Mouse (Mus musculus): ENCODE results near the gene Prkx.
A peak's percentile ranks its signal among the peaks of the same experiment; 100 is the strongest.

Gene Prkx

DNA sequence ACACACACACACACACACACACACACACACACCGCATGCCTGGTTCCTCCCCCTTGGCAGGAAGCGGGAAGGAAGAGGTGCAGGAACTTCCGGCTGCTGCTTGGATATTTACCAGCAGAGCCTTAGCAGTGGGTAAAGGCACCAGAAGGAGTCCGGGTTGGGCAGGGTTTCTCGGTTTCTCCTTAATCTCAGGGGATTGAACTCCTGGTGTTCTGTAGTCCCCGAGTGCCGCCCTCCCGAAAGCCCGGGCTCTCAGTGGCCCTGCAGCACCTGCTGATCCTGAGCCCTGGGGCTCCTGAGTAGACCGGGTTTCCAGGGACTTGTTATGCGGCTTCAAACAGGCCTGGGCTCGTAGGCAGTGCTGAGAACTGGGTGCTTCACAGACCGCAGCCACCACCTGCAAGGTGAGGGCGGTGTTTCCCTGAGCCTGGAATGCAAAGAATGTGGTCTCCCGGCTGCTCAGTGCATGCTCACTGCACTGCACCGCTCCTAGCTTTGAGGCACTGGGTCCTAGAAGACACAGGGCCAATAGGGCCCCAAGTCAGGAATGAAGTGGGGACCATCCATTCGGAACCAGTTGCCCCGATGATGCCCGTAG is at the start of gene Prkx:
TSS of gene Prkx (minus strand) at position 41 of the 598 bp plus-strand sequence.
- peak in 1 of 2 experiments; percentile 12 for DNase-seq (ENCODE audit: low spot score in 2 of 2)

- no peak for DNase-seq (ENCODE audit: low spot score in 2 of 2)
These were observed 16.0 kb upstream of the Prkx start for GRCm38 (mm10) chrX:77812031-77812430.

DNA sequence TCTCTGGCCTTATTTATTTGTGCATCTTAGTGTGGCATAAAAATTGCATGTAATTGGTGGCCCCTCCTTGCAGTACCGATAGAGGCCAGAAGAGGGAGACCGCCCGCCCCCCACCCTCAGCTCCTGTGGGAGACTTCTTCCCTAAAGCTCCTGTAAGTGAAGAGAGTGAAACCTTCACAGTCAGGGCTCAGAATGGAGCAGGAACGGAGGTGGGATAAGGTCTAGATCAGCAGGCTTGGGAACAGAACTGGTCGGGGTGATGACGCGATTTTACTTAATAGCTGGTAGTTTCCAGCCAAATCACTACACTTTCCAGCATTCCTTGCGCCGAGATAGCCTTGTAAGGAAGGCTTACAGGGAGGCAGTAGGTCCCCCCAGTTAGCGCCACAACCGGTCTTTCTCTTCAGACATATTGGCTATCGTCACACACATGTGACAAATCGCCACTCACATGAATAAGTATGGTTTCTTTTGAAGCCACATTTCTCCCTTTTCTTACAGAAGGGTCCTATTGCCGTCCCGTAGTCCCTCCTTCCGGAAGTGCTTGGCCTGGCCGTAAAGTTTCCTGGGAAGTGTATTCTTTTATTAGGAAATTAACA is 14.6 kb upstream of the Prkx start:
- peak; percentile 28 to 58 for DNase-seq (ENCODE audit: low spot score in 2 of 2)

- DNase-seq (ENCODE audit: low spot score in 2 of 2), result no peak
These were observed 12.5 kb upstream of the Prkx start for GRCm38 (mm10) chrX:77808602-77809001.

DNA sequence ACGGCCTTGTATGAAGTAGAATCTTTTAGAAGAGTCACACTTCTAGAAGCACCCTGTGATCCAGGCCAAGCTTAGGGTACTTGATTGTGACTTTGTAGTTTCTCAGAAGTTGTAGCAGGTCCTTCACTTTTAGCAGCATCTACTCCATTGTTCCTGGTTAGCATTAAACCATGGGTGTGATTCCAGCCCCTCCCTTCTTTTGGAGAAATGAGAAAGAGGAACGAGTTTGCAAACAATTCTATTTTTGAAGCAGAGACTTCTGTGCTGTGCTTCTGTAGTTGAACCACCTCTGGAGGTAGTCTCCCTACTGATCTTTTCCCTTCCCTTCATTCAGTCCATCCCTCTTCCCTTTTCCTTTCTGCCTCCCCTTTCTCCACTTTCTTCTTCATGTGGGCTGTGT is 6.2 kb upstream of the Prkx start:
- no peak for DNase-seq (ENCODE audit: low spot score in 2 of 2)

DNA sequence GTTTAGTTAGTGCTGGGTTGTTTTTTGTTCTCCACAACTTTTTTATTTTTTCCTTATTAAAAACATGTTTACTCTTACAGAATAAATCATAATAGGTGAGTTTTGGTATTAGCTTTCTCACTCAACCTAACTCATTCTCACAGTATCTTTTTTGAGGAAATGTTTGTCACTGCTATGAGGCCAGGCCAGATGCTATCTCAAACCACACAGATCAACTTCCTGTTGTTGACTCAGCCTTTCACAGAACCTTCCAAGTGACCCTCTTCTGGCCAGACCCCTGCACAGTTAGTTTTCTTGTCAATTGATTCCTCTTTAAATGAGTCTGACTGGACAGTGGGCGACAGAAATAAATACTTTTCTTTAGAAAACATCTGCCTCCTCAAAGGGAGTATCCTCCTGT is 5.5 kb upstream of the Prkx start:
- no peak for DNase-seq (ENCODE audit: low spot score in 2 of 2)

DNA sequence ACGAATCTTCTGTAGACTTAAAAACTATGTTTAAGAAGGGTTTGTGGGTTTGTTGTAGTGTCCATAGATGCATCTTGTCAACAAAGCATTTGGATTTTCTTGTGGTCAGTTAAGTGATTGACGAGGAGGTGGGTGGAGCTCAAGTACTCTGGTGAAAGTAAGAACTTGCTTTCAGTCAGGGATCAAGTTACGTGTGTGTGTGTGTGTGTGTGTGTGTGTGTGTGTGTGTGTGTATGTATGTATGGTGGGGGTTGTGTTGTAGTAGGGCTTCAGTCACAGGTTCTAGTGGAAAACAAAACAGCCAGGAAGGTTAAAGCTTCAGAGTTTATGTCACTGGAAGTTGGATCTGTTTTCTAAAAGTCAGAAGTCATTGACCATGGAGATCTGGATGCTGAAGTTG is 3.5 kb upstream of the Prkx start:
- no peak for DNase-seq (ENCODE audit: low spot score in 2 of 2)

- DNase-seq (ENCODE audit: low spot score in 2 of 2), result no peak
These were observed 1.7 kb upstream of the Prkx start for GRCm38 (mm10) chrX:77797801-77798200.

DNA sequence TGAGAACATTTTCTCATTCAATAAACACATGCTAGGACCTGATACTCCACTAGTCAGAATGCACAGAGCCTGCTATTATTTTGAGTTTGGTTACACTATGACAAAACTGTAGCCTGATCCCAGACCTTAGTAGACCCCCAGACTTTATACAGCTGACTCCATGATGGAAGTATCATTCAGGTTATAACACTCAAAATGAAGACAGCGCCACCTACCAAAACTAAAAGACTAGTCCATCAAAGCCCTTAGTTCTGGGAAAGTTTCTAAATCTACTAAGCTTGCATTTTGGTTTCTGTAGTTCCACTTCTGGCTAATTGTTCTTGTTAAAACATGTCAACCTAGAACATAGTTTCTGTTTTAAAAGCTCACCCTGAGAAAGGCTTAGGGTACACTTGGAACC is 838 bp upstream of the Prkx start:
- no peak for DNase-seq (ENCODE audit: low spot score in 2 of 2)

GRCm38 (mm10) chrX:77795858-77796174 is 262 bp downstream of the Prkx start:
- peak; percentile 53 to 69 for DNase-seq (ENCODE audit: low spot score in 2 of 2)

DNA sequence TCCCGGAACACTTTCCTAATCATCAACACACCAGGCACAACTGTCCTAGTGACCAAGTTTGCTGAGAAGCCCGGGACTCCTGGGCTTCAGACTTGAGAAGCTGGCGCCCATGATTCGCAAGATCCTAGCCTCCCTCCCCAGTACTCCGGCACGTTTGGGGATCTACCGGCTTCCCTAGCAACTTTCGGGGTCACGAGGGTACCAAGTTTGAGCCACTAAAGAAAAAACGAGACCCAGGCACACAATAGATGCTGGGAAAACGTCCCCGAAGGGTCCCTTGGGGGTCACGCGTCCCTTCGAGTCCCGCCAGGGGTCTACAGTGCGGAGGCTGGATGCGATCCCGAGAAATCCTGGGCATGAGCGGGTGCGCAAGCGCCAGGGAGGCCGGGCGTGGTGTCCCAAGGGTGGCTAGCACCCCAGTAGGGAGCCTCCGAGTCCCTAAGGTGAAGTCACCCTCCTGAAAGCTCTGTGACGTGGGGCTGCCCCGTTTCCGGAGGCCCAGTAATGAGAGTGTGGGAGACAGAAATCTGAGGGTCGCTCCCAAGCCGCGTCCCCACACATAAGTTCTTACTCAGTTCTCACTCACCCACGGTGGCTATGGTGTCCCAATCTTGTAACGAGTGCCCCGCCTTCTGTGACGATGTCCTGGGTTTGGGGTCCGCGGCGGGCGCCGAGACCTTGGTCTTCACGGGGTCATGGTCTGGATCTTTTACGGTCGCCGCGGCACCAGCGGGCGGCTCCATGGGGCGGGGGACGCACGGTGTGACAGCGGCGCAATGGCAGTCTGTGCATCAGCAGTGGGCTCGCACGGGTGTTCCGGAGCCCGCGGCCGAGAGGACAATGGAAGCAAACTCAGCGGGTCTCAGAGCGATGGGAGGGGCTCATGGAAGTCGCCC is 868 bp downstream of the Prkx start:
- peak in 1 of 2 experiments; percentile 18 for DNase-seq (ENCODE audit: low spot score in 2 of 2)

- DNase-seq (ENCODE audit: low spot score in 2 of 2), result no peak
These were observed 7.4 kb downstream of the Prkx start for GRCm38 (mm10) chrX:77788675-77789074.

- DNase-seq (ENCODE audit: low spot score in 2 of 2), result no peak
These were observed 9.7 kb downstream of the Prkx start for GRCm38 (mm10) chrX:77786354-77786753.

- DNase-seq (ENCODE audit: low spot score in 2 of 2), result no peak
These were observed 18.3 kb downstream of the Prkx start for GRCm38 (mm10) chrX:77777822-77778221.

- no peak for DNase-seq (ENCODE audit: low spot score in 2 of 2)
These were observed 30.9 kb downstream of the Prkx start for GRCm38 (mm10) chrX:77765153-77765552.

- DNase-seq (ENCODE audit: low spot score in 2 of 2), result no peak
These were observed 51.8 kb downstream of the Prkx start for GRCm38 (mm10) chrX:77744260-77744659.

DNA sequence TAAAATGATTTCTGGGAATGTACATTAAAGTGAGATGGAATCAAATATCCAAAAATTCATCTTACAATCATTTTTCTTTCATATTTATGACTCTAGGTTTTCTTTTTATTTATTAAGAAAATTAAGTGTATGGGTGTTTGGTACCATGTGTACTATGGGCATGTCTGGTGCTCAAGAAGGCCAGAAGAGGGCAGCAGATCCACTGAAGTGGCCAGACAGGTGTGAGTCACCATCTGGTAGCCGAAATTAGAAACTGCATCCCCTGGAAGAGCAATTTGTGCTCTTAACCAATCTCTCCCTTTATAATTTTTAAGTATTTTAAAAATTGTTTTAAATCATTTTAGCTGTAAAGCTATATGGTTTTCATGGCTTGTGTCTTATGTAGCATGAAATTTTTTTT is 54.7 kb downstream of the Prkx start:
- no peak for DNase-seq (ENCODE audit: low spot score in 2 of 2)

- DNase-seq (ENCODE audit: low spot score in 2 of 2), result no peak
These were observed 62.0 kb downstream of the Prkx start for GRCm38 (mm10) chrX:77733930-77734536.

DNA sequence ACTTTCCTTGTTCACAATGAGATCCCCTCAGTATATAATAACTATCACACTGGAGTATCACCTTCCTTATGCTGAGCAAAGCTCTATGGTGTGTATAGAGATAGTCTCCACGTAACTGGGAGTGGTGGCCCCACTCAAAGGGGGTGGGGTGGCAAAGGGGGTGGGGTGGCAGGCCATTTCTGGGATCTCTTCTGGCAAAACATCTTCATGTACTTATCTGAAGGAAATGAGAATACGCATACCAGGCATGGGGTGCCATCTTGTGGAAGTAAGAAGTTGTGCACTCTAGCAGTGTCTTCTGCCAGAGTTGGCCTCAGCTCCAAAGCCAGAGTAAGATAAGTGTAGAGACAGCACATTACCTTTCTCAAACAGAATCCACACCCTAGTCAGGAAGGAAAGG is 75.8 kb downstream of the Prkx start:
- peak in 1 of 2 experiments; percentile 6 for DNase-seq (ENCODE audit: low spot score in 2 of 2)
